Mouse (Mus musculus) adrenal gland (tissue): ENCODE measurements around the gene Dlx6.

Source experiments
- intact Hi-C: fragments of 180-260 bp; cut with DNase I; formaldehyde crosslinking; loops from one replicate; pipeline ENCODE4 v1.15.1; 2025

The Dlx6 gene

GRCm38 (mm10) chr6:6875676-6876075 is 12.5 kb downstream of the Dlx6 start:
- intact Hi-C loops: no loop called here

- intact Hi-C loops: no loop called here
These were observed 13.1 kb downstream of the Dlx6 start for GRCm38 (mm10) chr6:6876231-6876630.

GRCm38 (mm10) chr6:6876731-6877130 is 13.6 kb downstream of the Dlx6 start:
- intact Hi-C loops: no loop called here

GRCm38 (mm10) chr6:6877346-6877910 is 14.3 kb downstream of the Dlx6 start:
- intact Hi-C loops: no loop called here

- intact Hi-C loops: no loop called here
These were observed 15.1 kb downstream of the Dlx6 start for GRCm38 (mm10) chr6:6877981-6878840.

GRCm38 (mm10) chr6:6878841-6879291 is 15.7 kb downstream of the Dlx6 start:
- intact Hi-C loops: no loop called here

- intact Hi-C loops: loop anchor here (5.0 kb wide), 1 partner anchor 587 kb away; no protein-coding TSS in a partner anchor
These were observed 16.5 kb downstream of the Dlx6 start for GRCm38 (mm10) chr6:6879371-6880325.

GRCm38 (mm10) chr6:6880361-6881114 is 17.4 kb downstream of the Dlx6 start:
- intact Hi-C loops: loop anchor here (5.0 kb wide), 1 partner anchor 588 kb away; no protein-coding TSS in a partner anchor

GRCm38 (mm10) chr6:6881115-6881637 is 18.0 kb downstream of the Dlx6 start:
- intact Hi-C loops: loop anchor here (5.0 kb wide), 1 partner anchor 589 kb away; no protein-coding TSS in a partner anchor

- intact Hi-C loops: loop anchor here (5.0 kb wide), 1 partner anchor 589 kb away; no protein-coding TSS in a partner anchor
These were observed 18.6 kb downstream of the Dlx6 start, which contains the start of gene Dlx5 for GRCm38 (mm10) chr6:6881638-6882190. Gene Dlx5, minus strand, starts transcription at chr6:6882085.

- intact Hi-C loops: loop anchor here (5.0 kb wide), 1 partner anchor 590 kb away; no protein-coding TSS in a partner anchor
These were observed 19.2 kb downstream of the Dlx6 start for GRCm38 (mm10) chr6:6882266-6882797.

- intact Hi-C loops: loop anchor here (5.0 kb wide), 2 partner anchors 593 to 878 kb away; no protein-coding TSS in a partner anchor
These were observed 21.8 kb downstream of the Dlx6 start for GRCm38 (mm10) chr6:6884897-6885296.

- intact Hi-C loops: loop anchor here (5.0 kb wide), 1 partner anchor 879 kb away; no protein-coding TSS in a partner anchor
These were observed 23.1 kb downstream of the Dlx6 start for GRCm38 (mm10) chr6:6886225-6886624.

- intact Hi-C loops: no loop called here
These were observed 26.9 kb downstream of the Dlx6 start for GRCm38 (mm10) chr6:6890047-6890446.

- intact Hi-C loops: no loop called here
These were observed 46.5 kb downstream of the Dlx6 start for GRCm38 (mm10) chr6:6909586-6909985.

GRCm38 (mm10) chr6:6914304-6914703 is 51.2 kb downstream of the Dlx6 start:
- intact Hi-C loops: loop anchor here (10.0 kb wide), 1 partner anchor 910 kb away; no protein-coding TSS in a partner anchor

- intact Hi-C loops: loop anchor here (5.0 to 10.0 kb wide), 2 partner anchors 910 to 1058 kb away; no protein-coding TSS in a partner anchor
These were observed 51.9 kb downstream of the Dlx6 start for GRCm38 (mm10) chr6:6914849-6915525.

GRCm38 (mm10) chr6:6915526-6915915 is 52.4 kb downstream of the Dlx6 start:
- intact Hi-C loops: loop anchor here (5.0 to 10.0 kb wide), 2 partner anchors 911 to 1058 kb away; no protein-coding TSS in a partner anchor
